Mouse (Mus musculus) limb, embryonic 14.5 days (tissue): ENCODE data around the gene Fyb. TPM values are rescaled to one million over a fixed set of nuclear protein-coding genes. Genes with fewer than 3 reads are reported as not detected.

Experiments used
- ATAC-seq: fragments of 200-750 bp; cut with Nextera tagmentation; 2 replicates; pipeline ENCODE4 v1.8.0; 2017; ENCODE audit warnings: low read depth, moderate number of reproducible peaks, moderate TSS enrichment; ENCODE audit not compliant: low FRiP score
- DNase-seq: peaks from one replicate; pipeline ENCODE4 v3.0.0-alpha.2; 2015; ENCODE audit warnings: low spot score
- H3K27ac ChIP-seq: fragments of 300-500 bp; sonication (generic); replicated peaks from 2 replicates; pipeline ENCODE4 v1.5.1; 2014; ENCODE audit warnings: low read depth, mild to moderate bottlenecking, low read length, moderate library complexity, mixed read lengths
- H3K27me3 ChIP-seq: fragments of 300-500 bp; sonication (generic); 2 replicates; pipeline ENCODE4 v1.6.1; 2014; ENCODE audit warnings: low read length, mixed read lengths; ENCODE audit not compliant: control insufficient read depth, insufficient read depth
- H3K36me3 ChIP-seq: fragments of 300-500 bp; sonication (generic); 2 replicates; pipeline ENCODE4 v1.6.1; 2014; ENCODE audit warnings: mild to moderate bottlenecking, low read length, moderate library complexity, mixed read lengths; ENCODE audit not compliant: control insufficient read depth, insufficient read depth
- H3K4me1 ChIP-seq: fragments of 300-500 bp; sonication (generic); 2 replicates; pipeline ENCODE4 v1.6.1; 2014; ENCODE audit warnings: antibody characterized with exemption, low read length, mixed read lengths; ENCODE audit not compliant: control insufficient read depth, insufficient read depth
- H3K4me2 ChIP-seq: fragments of 300-500 bp; sonication (generic); replicated peaks from 2 replicates; pipeline ENCODE4 v1.6.1; 2014; ENCODE audit warnings: low read depth, mild to moderate bottlenecking, low read length, moderate library complexity; ENCODE audit not compliant: severe bottlenecking
- H3K4me3 ChIP-seq: fragments of 300-500 bp; sonication (generic); replicated peaks from 2 replicates; pipeline ENCODE4 v1.5.1; 2014; ENCODE audit warnings: low read length
- H3K9ac ChIP-seq: fragments of 300-500 bp; sonication (generic); 2 replicates; pipeline ENCODE4 v1.6.1; 2014; ENCODE audit warnings: mild to moderate bottlenecking, low read depth, low read length, moderate library complexity; ENCODE audit not compliant: severe bottlenecking
- H3K9me3 ChIP-seq: fragments of 300-500 bp; sonication (generic); 2 replicates; pipeline ENCODE4 v1.6.1; 2016; ENCODE audit warnings: low read length; ENCODE audit not compliant: control insufficient read depth
- POLR2A ChIP-seq: fragments of 200-500 bp; IDR thresholded peaks from 2 replicates; pipeline ENCODE4 v1.8.0; 2012; ENCODE audit warnings: inconsistent platforms, mild to moderate bottlenecking, moderate library complexity, borderline replicate concordance; ENCODE audit not compliant: insufficient read depth, insufficient read length; ENCODE audit errors: extremely low read depth
- WGBS: fragments of 180-500 bp; shearing (Covaris S2); extraction: QIAGEN DNeasy Blood & Tissue Kit; methylation state at CpG from one replicate; pipeline ENCODE4 v1.1.7; 2014; 5-methylcytosine and 5-hydroxymethylcytosine counted together
- polyA plus RNA-seq, 2 experiments: library from polyadenylated mRNA; depleted of rRNA in 1 of 2; stranded (reverse) in 1 of 2; unstranded in 1 of 2; fragments of >200 nt; fragmentation: Nextera tagmentation in 1 of 2; extraction: Ambion mirVana in 1 of 2; gene quantifications; 2 replicates each; pipeline versions ENCODE4 v1.2.1 to v1.2.3; 2012 to 2014

Gene Fyb
- 6.0 and 9.8 TPM in 2 replicates for polyA plus RNA-seq (2012; rRNA removed)
- 8.0 and 10.1 TPM in 2 replicates for polyA plus RNA-seq (2014; fragmentation: Nextera tagmentation; extraction: Ambion mirVana)

GRCm38 (mm10) chr15:6522653-6523167 is at the start of gene Fyb:
Gene Fyb (plus strand): TSS chr15:6522853.
- no peak for TF ChIP-seq POLR2A
- Histone ChIP-seq H3K9ac (no peak within 1 kb of the TSS), H3K27ac (no peak within 1 kb of the TSS), H3K36me3 (no peaks in the 10 kb centered on the region), H3K4me3 (no peak within 1 kb of the TSS), H3K27me3 (no peaks in the 10 kb centered on the region), H3K4me2 (no peak within 1 kb of the TSS), H3K4me1 (no peaks in the 10 kb centered on the region), H3K9me3 (no peaks in the 10 kb centered on the region)
- DNase-seq (no peak), ATAC-seq (no peak)
- 58% methylated on average over 8 of the region's 8 CpGs for WGBS

GRCm38 (mm10) chr15:6483561-6483960 is 39.1 kb upstream of the Fyb start:
- WGBS = 71% methylated on average over 3 of the region's 3 CpGs
- no peaks in the 10 kb centered on the region for H3K36me3 ChIP-seq
- no peak overlapping the region for H3K4me3 ChIP-seq
- no peak overlapping the region for H3K4me2 ChIP-seq
- no peaks in the 10 kb centered on the region for H3K4me1 ChIP-seq
- H3K27me3 ChIP-seq = no peaks in the 10 kb centered on the region
- no peak overlapping the region for H3K9ac ChIP-seq
- H3K9me3 ChIP-seq = no peaks in the 10 kb centered on the region
- no peak for TF ChIP-seq POLR2A
- DNase-seq (no peak), ATAC-seq (no peak)
- H3K27ac ChIP-seq = no peak overlapping the region

GRCm38 (mm10) chr15:6492386-6492785 is 30.3 kb upstream of the Fyb start:
- no peak for TF ChIP-seq POLR2A
- no peaks in the 10 kb centered on the region for H3K4me1 ChIP-seq

GRCm38 (mm10) chr15:6498396-6499070 is 24.1 kb upstream of the Fyb start:
- WGBS = 33% methylated on average over 10 of the region's 10 CpGs
- no peak overlapping the region for H3K9ac ChIP-seq
- DNase-seq (peak; percentile 11), ATAC-seq (peak; percentile 26; the same call in 1 of the 2 replicates)
- no peak overlapping the region for H3K4me2 ChIP-seq
- 0 out of 2 replicates have a peak, but pooled peaks cover 2% of the 10 kb centered on the region for H3K4me1 ChIP-seq
- TF ChIP-seq POLR2A = no peak
- H3K36me3 ChIP-seq = no peaks in the 10 kb centered on the region
- no peak overlapping the region for H3K27ac ChIP-seq
- H3K9me3 ChIP-seq = no peaks in the 10 kb centered on the region
- H3K27me3 ChIP-seq = no peaks in the 10 kb centered on the region
- no peak overlapping the region for H3K4me3 ChIP-seq

More at GRCm38 (mm10) chr15:6492386-6492785, 30.3 kb upstream of the Fyb start:
- H3K27ac ChIP-seq = no peak overlapping the region
- no peak overlapping the region for H3K4me3 ChIP-seq
- H3K9ac ChIP-seq = no peak overlapping the region
- DNase-seq (no peak), ATAC-seq (no peak)
- 94% methylated on average over 2 of the region's 2 CpGs for WGBS
- no peaks in the 10 kb centered on the region for H3K27me3 ChIP-seq
- no peaks in the 10 kb centered on the region for H3K9me3 ChIP-seq
- H3K4me2 ChIP-seq = no peak overlapping the region
- no peaks in the 10 kb centered on the region for H3K36me3 ChIP-seq

GRCm38 (mm10) chr15:6500787-6501186 is 21.9 kb upstream of the Fyb start:
- TF ChIP-seq POLR2A = no peak
- no peak overlapping the region for H3K9ac ChIP-seq
- no peaks in the 10 kb centered on the region for H3K9me3 ChIP-seq
- H3K27me3 ChIP-seq = no peaks in the 10 kb centered on the region
- WGBS = 33% methylated on average over 1 of the region's 1 CpGs
- ATAC-seq (no peak), DNase-seq (peak; percentile 17)
- H3K4me3 ChIP-seq = no peak overlapping the region
- no peaks in the 10 kb centered on the region for H3K36me3 ChIP-seq
- 0 out of 2 replicates have a peak, but pooled peaks cover 2% of the 10 kb centered on the region for H3K4me1 ChIP-seq
- H3K27ac ChIP-seq = no peak overlapping the region
- no peak overlapping the region for H3K4me2 ChIP-seq
